Comparison of ENCODE assay signal across 7 mouse cellular contexts in genomic region chr6:83830941-83831605, GRCm38 (mm10). TPM values are rescaled to one million over a fixed set of nuclear protein-coding genes. Genes with fewer than 3 reads are reported as not detected.
DNase-seq lines count a peak whose midpoint lies in the region; ATAC-seq and TF ChIP-seq lines count a peak whose summit lies in the region.

No protein-coding gene starts in this region.

- H3K79me2 ChIP-seq in myocyte (ENCODE audit: control insufficient read depth, insufficient read depth): no peaks in the 10 kb centered on the region

- no peaks in the 10 kb centered on the region for H3K9me3 ChIP-seq in lung, embryonic 15.5 days
- H3K9me3 ChIP-seq in forebrain, embryonic 10.5 days: no peaks in the 10 kb centered on the region
- H3K9me3 ChIP-seq in intestine, embryonic 15.5 days: no peaks in the 10 kb centered on the region

- H3K4me1 ChIP-seq in lung, embryonic 15.5 days: peaks cover 12% of the 10 kb centered on the region
- H3K4me1 ChIP-seq in forebrain, embryonic 10.5 days: peaks cover 25% of the 10 kb centered on the region
- H3K4me1 ChIP-seq in intestine, embryonic 15.5 days (replicated peaks): no peaks in the 10 kb centered on the region

- H3K27me3 ChIP-seq in lung, embryonic 15.5 days: no peaks in the 10 kb centered on the region
- H3K27me3 ChIP-seq in forebrain, embryonic 10.5 days (ENCODE audit: poor library complexity, severe bottlenecking): no peaks in the 10 kb centered on the region
- no peaks in the 10 kb centered on the region for H3K27me3 ChIP-seq in intestine, embryonic 15.5 days (replicated peaks)
- H3K27me3 ChIP-seq in myocyte (ENCODE audit: control insufficient read depth, insufficient read depth, insufficient read length): peaks cover 5% of the 10 kb centered on the region

- under 1% methylated on average over 35 of the region's 35 CpGs for WGBS in lung, embryonic 15.5 days
- 3% methylated on average over 35 of the region's 35 CpGs for WGBS in forebrain, embryonic 10.5 days
- WGBS in intestine, embryonic 15.5 days: under 1% methylated on average over 35 of the region's 35 CpGs

- peak overlapping the region; percentile 58 for H3ac ChIP-seq in myocyte (ENCODE audit: control insufficient read depth, insufficient read length)

- peak overlapping the region; percentile 63 for H3K9ac ChIP-seq in lung, embryonic 15.5 days
- peak overlapping the region; percentile 79 for H3K9ac ChIP-seq in intestine, embryonic 15.5 days

- no peak for TF ChIP-seq POLR2A in myocyte (IDR thresholded peaks at IDR 0.05; ENCODE audit: insufficient read length, low read depth)

- ATAC-seq in lung, embryonic 15.5 days (ENCODE audit: borderline replicate concordance, extremely low read depth, low FRiP score, low TSS enrichment): peak; percentile 82
- ATAC-seq in intestine, embryonic 15.5 days: peak; percentile 83

- H3K27ac ChIP-seq in lung, embryonic 15.5 days: peak overlapping the region; percentile 85
- H3K27ac ChIP-seq in forebrain, embryonic 10.5 days: peak overlapping the region; percentile 89
- peak overlapping the region; percentile 90 for H3K27ac ChIP-seq in intestine, embryonic 15.5 days

- peak overlapping the region; percentile 70 for H3K4me3 ChIP-seq in lung, embryonic 15.5 days
- H3K4me3 ChIP-seq in forebrain, embryonic 10.5 days: peak overlapping the region; percentile 69
- peak overlapping the region; percentile 80 for H3K4me3 ChIP-seq in intestine, embryonic 15.5 days (replicated peaks)
- peak overlapping the region; percentile 43 for H3K4me3 ChIP-seq in myocyte

- peak overlapping the region; percentile 86 for H3K4me2 ChIP-seq in lung, embryonic 15.5 days
- H3K4me2 ChIP-seq in intestine, embryonic 15.5 days (replicated peaks): peak overlapping the region; percentile 88
- peak overlapping the region; percentile 96 for H3K4me2 ChIP-seq in myocyte (ENCODE audit: low read depth)

- H3K36me3 ChIP-seq in lung, embryonic 15.5 days: peaks cover 2% of the 10 kb centered on the region; the same call in 1 of the 2 replicates
- peaks cover 27% of the 10 kb centered on the region for H3K36me3 ChIP-seq in forebrain, embryonic 10.5 days (replicated peaks)
- no peaks in the 10 kb centered on the region for H3K36me3 ChIP-seq in intestine, embryonic 15.5 days
- no peaks in the 10 kb centered on the region for H3K36me3 ChIP-seq in myocyte (ENCODE audit: control insufficient read depth, insufficient read depth)

- DNase-seq in lung, adult 18-20 months: no peak
- peak; percentile 81 for DNase-seq in T-cell, adult 2 months (ENCODE audit: low spot score)
- DNase-seq in forebrain, embryonic 10.5 days (ENCODE audit: extremely low spot score, low spot score): no peak
- no peak for DNase-seq in gastrocnemius, postnatal 25 days

TF ChIP-seq in myocyte, 11 proteins besides CTCF, POLR2A, EP300 and RAD21:
- TF ChIP-seq TCF3 (IDR thresholded peaks at IDR 0.05; ENCODE audit: insufficient read length, low read depth) (no peak), MAX (IDR thresholded peaks at IDR 0.05; ENCODE audit: low read depth) (no peak), TCF12 (IDR thresholded peaks at IDR 0.05; ENCODE audit: insufficient read depth, poor library complexity, severe bottlenecking) (no peak), REST (IDR thresholded peaks at IDR 0.05; ENCODE audit: insufficient read depth, insufficient read length) (no peak), MYOD1 (IDR thresholded peaks at IDR 0.05; ENCODE audit: control insufficient read depth in 1 of 3, insufficient read length in 2 of 3, low read depth in 2 of 3) (no peak), USF1 (IDR thresholded peaks at IDR 0.05; ENCODE audit: low read depth) (no peak), CEBPB (IDR thresholded peaks at IDR 0.05; ENCODE audit: insufficient read depth, poor library complexity, severe bottlenecking) (no peak), E2F4 (IDR thresholded peaks at IDR 0.05; ENCODE audit: insufficient read depth) (no peak), POLR2AphosphoS2 (IDR thresholded peaks at IDR 0.05; ENCODE audit: insufficient read length, low read depth) (no peak), SRF (IDR thresholded peaks at IDR 0.05; ENCODE audit: control insufficient read depth, insufficient read length, low read depth) (no peak), MYOG (IDR thresholded peaks at IDR 0.05; ENCODE audit: control insufficient read depth in 1 of 3, insufficient read depth in 1 of 3, insufficient read length in 2 of 3, low read depth in 2 of 3) (no peak)

RNA-seq across cellular contexts. Expression of gene Paip2b, which starts 0.5 kb away (rescaled TPM):
- polyA plus RNA-seq in lung, embryonic 15.5 days (2015; fragmentation: Nextera tagmentation; extraction: Ambion mirVana): 20.0 and 21.0 TPM in 2 replicates
- 21.3 and 22.7 TPM in 2 replicates for polyA plus RNA-seq in forebrain, embryonic 10.5 days (2016; fragmentation: Nextera tagmentation; extraction: Ambion mirVana)
- 15.7 and 15.9 TPM in 2 replicates for polyA plus RNA-seq in intestine, embryonic 15.5 days (2015; fragmentation: Nextera tagmentation; extraction: Ambion mirVana)
- polyA plus RNA-seq in myocyte (2012; fragmentation: generic; extraction: Trizol): 14.4 TPM
- total RNA-seq in gastrocnemius, postnatal 25 days (2021): 10 to 100 TPM; 62.8 to 68.1 TPM

RNA-seq across cellular contexts. Expression of gene Zfp638, which starts 35.8 kb away (rescaled TPM):
- 57.7 and 59.1 TPM in 2 replicates for polyA plus RNA-seq in lung, embryonic 15.5 days (2015; fragmentation: Nextera tagmentation; extraction: Ambion mirVana)
- 69.9 and 74.9 TPM in 2 replicates for polyA plus RNA-seq in forebrain, embryonic 10.5 days (2016; fragmentation: Nextera tagmentation; extraction: Ambion mirVana)
- polyA plus RNA-seq in intestine, embryonic 15.5 days (2015; fragmentation: Nextera tagmentation; extraction: Ambion mirVana): 43.3 and 49.9 TPM in 2 replicates
- 6.0 TPM for polyA plus RNA-seq in myocyte (2012; fragmentation: generic; extraction: Trizol)
- 10 to 100 TPM; 36.3 to 39.0 TPM for total RNA-seq in gastrocnemius, postnatal 25 days (2021)

RNA-seq across cellular contexts. Expression of gene Nagk, which starts 36.3 kb away (rescaled TPM):
- polyA plus RNA-seq in lung, embryonic 15.5 days (2015; fragmentation: Nextera tagmentation; extraction: Ambion mirVana): 55.5 and 59.1 TPM in 2 replicates
- polyA plus RNA-seq in forebrain, embryonic 10.5 days (2016; fragmentation: Nextera tagmentation; extraction: Ambion mirVana): 20.8 and 23.0 TPM in 2 replicates
- polyA plus RNA-seq in intestine, embryonic 15.5 days (2015; fragmentation: Nextera tagmentation; extraction: Ambion mirVana): 90.4 and 98.4 TPM in 2 replicates
- 42.9 TPM for polyA plus RNA-seq in myocyte (2012; fragmentation: generic; extraction: Trizol)
- total RNA-seq in gastrocnemius, postnatal 25 days (2021): 1 to 10 TPM; 3.8 to 6.6 TPM

RNA-seq across cellular contexts. Expression of gene Tex261, which starts 55.5 kb away (rescaled TPM):
- 89.1 and 92.7 TPM in 2 replicates for polyA plus RNA-seq in lung, embryonic 15.5 days (2015; fragmentation: Nextera tagmentation; extraction: Ambion mirVana)
- polyA plus RNA-seq in forebrain, embryonic 10.5 days (2016; fragmentation: Nextera tagmentation; extraction: Ambion mirVana): 80.7 and 85.0 TPM in 2 replicates
- 84.2 and 86.4 TPM in 2 replicates for polyA plus RNA-seq in intestine, embryonic 15.5 days (2015; fragmentation: Nextera tagmentation; extraction: Ambion mirVana)
- 70.7 TPM for polyA plus RNA-seq in myocyte (2012; fragmentation: generic; extraction: Trizol)
- total RNA-seq in gastrocnemius, postnatal 25 days (2021): 10 to 100 TPM; 47.2 to 49.5 TPM
